ENCODE assay signal across 27 mouse cellular contexts in the genomic region with DNA sequence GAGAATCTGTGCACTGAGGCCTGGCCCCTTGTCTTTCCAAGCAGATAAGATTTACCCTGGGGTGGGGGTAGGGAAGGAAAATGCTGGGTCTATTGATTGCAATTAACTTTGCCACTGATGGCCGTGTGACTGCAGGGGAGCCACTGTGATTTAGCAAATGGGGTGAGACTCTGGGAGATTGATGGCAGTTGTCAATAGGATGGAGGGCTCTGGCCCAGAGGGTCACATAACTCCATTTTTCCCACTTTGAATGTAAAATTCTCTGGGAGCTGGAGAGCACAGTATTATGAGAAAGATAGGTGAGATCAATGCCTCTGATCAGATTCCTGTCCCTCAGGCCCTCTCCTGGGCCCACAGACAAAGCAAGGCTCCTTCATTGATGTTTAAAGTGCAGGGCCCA. TPM values are rescaled to one million over a fixed set of nuclear protein-coding genes. Genes with fewer than 3 reads are reported as not detected.
DNase-seq lines count a peak whose midpoint lies in the region; ATAC-seq lines count a peak whose summit lies in the region.
"Had no signal": no experiment of that assay in that cellular context is flagged by ENCODE, and none has a peak within 500 bp of the region (broad histone marks: within the 10 kb centered on the region; RNA-seq: fewer than 3 reads in every experiment).

No protein-coding gene starts in this region.

- H3K4me3 ChIP-seq in hindbrain, embryonic 11.5 days (ENCODE audit: low read depth, low read length) = no peak overlapping the region
- H3K4me3 ChIP-seq in hindbrain, embryonic 16.5 days (ENCODE audit: low read length) = no peak overlapping the region
- no peak overlapping the region for H3K4me3 ChIP-seq in hindbrain, embryonic 14.5 days (replicated peaks; ENCODE audit: low read length)
- H3K4me3 ChIP-seq: embryonic facial prominence, embryonic 13.5 days; erythroblast, embryonic 14.5 days; limb, embryonic 12.5 days; neural tube, embryonic 12.5 days; stomach, embryonic 15.5 days had no signal

- 13% methylated on average over 1 of the region's 1 CpGs for WGBS in hindbrain, embryonic 11.5 days
- 30% methylated on average over 1 of the region's 1 CpGs for WGBS in hindbrain, embryonic 16.5 days
- 25% methylated on average over 1 of the region's 1 CpGs for WGBS in hindbrain, embryonic 14.5 days

- H3K9me3 ChIP-seq in hindbrain, embryonic 11.5 days (ENCODE audit: control insufficient read depth, low read length) = no peaks in the 10 kb centered on the region
- no peaks in the 10 kb centered on the region for H3K9me3 ChIP-seq in hindbrain, embryonic 16.5 days (ENCODE audit: control insufficient read depth, low read length)
- H3K9me3 ChIP-seq in hindbrain, embryonic 14.5 days (ENCODE audit: control insufficient read depth, low read length) = no peaks in the 10 kb centered on the region
- H3K9me3 ChIP-seq: embryonic facial prominence, embryonic 13.5 days; limb, embryonic 12.5 days; neural tube, embryonic 12.5 days; stomach, embryonic 15.5 days had no signal

- peak overlapping the region; percentile 68 for H3K27ac ChIP-seq in hindbrain, embryonic 11.5 days (ENCODE audit: low read depth, low read length)
- H3K27ac ChIP-seq in hindbrain, embryonic 16.5 days (ENCODE audit: low read depth, low read length) = no peak overlapping the region
- H3K27ac ChIP-seq in hindbrain, embryonic 14.5 days = peak overlapping the region; percentile 3; the same call in 1 of the 2 replicates
- H3K27ac ChIP-seq: embryonic facial prominence, embryonic 13.5 days; limb, embryonic 12.5 days; neural tube, embryonic 12.5 days; stomach, embryonic 15.5 days had no signal

- ATAC-seq in hindbrain, embryonic 11.5 days (ENCODE audit: low FRiP score) = peak; percentile 70
- no peak for ATAC-seq in hindbrain, embryonic 16.5 days
- ATAC-seq in hindbrain, embryonic 14.5 days (ENCODE audit: low FRiP score) = no peak
- ATAC-seq: liver, postnatal 0 days had no signal

- H3K4me1 ChIP-seq in hindbrain, embryonic 11.5 days (replicated peaks; ENCODE audit: control insufficient read depth, insufficient read depth, low read length) = no peaks in the 10 kb centered on the region; the same call in 1 of the 2 replicates
- H3K4me1 ChIP-seq in hindbrain, embryonic 16.5 days (ENCODE audit: control insufficient read depth, insufficient read depth, low read depth, low read length) = peaks cover 5% of the 10 kb centered on the region; the same call in 1 of the 2 replicates
- peaks cover 15% of the 10 kb centered on the region for H3K4me1 ChIP-seq in hindbrain, embryonic 14.5 days (replicated peaks; ENCODE audit: control insufficient read depth, insufficient read depth, low read length)

- no peaks in the 10 kb centered on the region for H3K36me3 ChIP-seq in hindbrain, embryonic 11.5 days (ENCODE audit: control insufficient read depth, insufficient read depth, low read length)
- no peaks in the 10 kb centered on the region for H3K36me3 ChIP-seq in hindbrain, embryonic 16.5 days (ENCODE audit: control insufficient read depth, insufficient read depth, low read length)
- H3K36me3 ChIP-seq in hindbrain, embryonic 14.5 days (replicated peaks; ENCODE audit: control insufficient read depth, insufficient read depth) = no peaks in the 10 kb centered on the region
- H3K36me3 ChIP-seq: embryonic facial prominence, embryonic 13.5 days; limb, embryonic 12.5 days; neural tube, embryonic 12.5 days; stomach, embryonic 15.5 days had no signal

- DNase-seq in embryo, embryonic 9.5 days (ENCODE audit: extremely low spot score) = peak; percentile 15
- DNase-seq in embryo, embryonic 11 days = no peak
- no peak for DNase-seq in hindbrain, embryonic 11.5 days (ENCODE audit: low spot score)
- DNase-seq in MN1 (ENCODE audit: low spot score) = peak; percentile 18
- DNase-seq in hindbrain, embryonic 14.5 days (ENCODE audit: low spot score) = no peak
- DNase-seq in c-Kit-positive CD71-positive TER-119-positive erythroid progenitor cells, embryonic 14.5 days (ENCODE audit: low spot score) = no peak
- DNase-seq in left cerebral cortex, postnatal 25 days (ENCODE audit: low spot score in 2 of 2) = no peak
- DNase-seq: adrenal gland, postnatal 14 days; cerebellum, adult 9-10 months; gastrocnemius, postnatal 36 days; heart, postnatal 4 days; kidney, adult 8-10 months; kidney, postnatal 10 days; liver, postnatal 0 days; lung, postnatal 14 days; right cerebral cortex, adult 18-20 months; right cerebral cortex, postnatal 4 days; thymus, postnatal 25 days had no signal

- no peaks in the 10 kb centered on the region for H3K27me3 ChIP-seq in hindbrain, embryonic 11.5 days (ENCODE audit: control insufficient read depth, insufficient read depth, low read length)
- H3K27me3 ChIP-seq in hindbrain, embryonic 16.5 days (replicated peaks; ENCODE audit: control insufficient read depth, insufficient read depth, low read length) = no peaks in the 10 kb centered on the region
- H3K27me3 ChIP-seq in hindbrain, embryonic 14.5 days (ENCODE audit: control insufficient read depth, insufficient read depth, low read length) = no peaks in the 10 kb centered on the region
- H3K27me3 ChIP-seq: embryonic facial prominence, embryonic 13.5 days; limb, embryonic 12.5 days; neural tube, embryonic 12.5 days; stomach, embryonic 15.5 days had no signal

- H3K9ac ChIP-seq in hindbrain, embryonic 11.5 days (ENCODE audit: low read depth, low read length) = no peak overlapping the region
- H3K9ac ChIP-seq in hindbrain, embryonic 16.5 days (ENCODE audit: low read depth, low read length) = no peak overlapping the region
- no peak overlapping the region for H3K9ac ChIP-seq in hindbrain, embryonic 14.5 days
- H3K9ac ChIP-seq: embryonic facial prominence, embryonic 13.5 days; limb, embryonic 12.5 days; liver, postnatal 0 days; neural tube, embryonic 12.5 days; stomach, embryonic 15.5 days had no signal

- H3K4me2 ChIP-seq in hindbrain, embryonic 11.5 days (replicated peaks; ENCODE audit: low read depth, low read length) = no peak overlapping the region
- H3K4me2 ChIP-seq in hindbrain, embryonic 16.5 days (ENCODE audit: low read length) = no peak overlapping the region
- no peak overlapping the region for H3K4me2 ChIP-seq in hindbrain, embryonic 14.5 days (replicated peaks)
- H3K4me2 ChIP-seq: embryonic facial prominence, embryonic 13.5 days; limb, embryonic 12.5 days; liver, embryonic 11.5 days; neural tube, embryonic 12.5 days; stomach, embryonic 15.5 days had no signal

- intact Hi-C loops in left cerebral cortex, postnatal 25 days (cut with DNase I) = no loop called here

RNA-seq across cellular contexts. Expression of gene Sox11, which starts 49.2 kb away (rescaled TPM):
- polyA plus RNA-seq in hindbrain, embryonic 11.5 days (2014; fragmentation: Nextera tagmentation; extraction: Ambion mirVana) = 728 and 786 TPM in 2 replicates
- polyA plus RNA-seq in hindbrain, embryonic 16.5 days (2015; fragmentation: Nextera tagmentation; extraction: Ambion mirVana) = 179 and 238 TPM in 2 replicates
- 336 and 376 TPM in 2 replicates for polyA plus RNA-seq in hindbrain, embryonic 14.5 days (2014; fragmentation: Nextera tagmentation; extraction: Ambion mirVana)
- total RNA-seq in left cerebral cortex, postnatal 25 days (2021) = 10 to 100 TPM; 17.3 to 17.4 TPM
- total RNA-seq: megakaryocyte progenitor cell, adult 5-6 weeks; monocyte, adult 5-6 weeks had no signal
- polyA plus RNA-seq: erythroblast, embryonic 14.5 days had no signal

Comparison
In these comparisons a context has a peak if more than half of its experiments do, and no peak if none do; other contexts are left out.
1. DNase-seq: peak in embryo, embryonic 9.5 days (single experiment) and MN1 (single experiment); none in embryo, embryonic 11 days (single experiment), hindbrain, embryonic 11.5 days (single experiment), hindbrain, embryonic 14.5 days (single experiment), c-Kit-positive CD71-positive TER-119-positive erythroid progenitor cells, embryonic 14.5 days (single experiment) and left cerebral cortex, postnatal 25 days (0 of 2).